Mouse (Mus musculus) gastrocnemius, adult 2 months (tissue): ENCODE measurements around the gene Gfod1. TPM values are rescaled to one million over a fixed set of nuclear protein-coding genes. Genes with fewer than 3 reads are reported as not detected.

Experiments used
- DNase-seq: peaks from one replicate; pipeline ENCODE4 v3.0.0; 2022
- H3K27ac ChIP-seq: fragments of 200-600 bp; 2 replicates; pipeline ENCODE4 v1.8.1; 2022; ENCODE audit warnings: mild to moderate bottlenecking
- H3K4me3 ChIP-seq: fragments of 200-600 bp; 2 replicates; pipeline ENCODE4 v1.8.1; 2022; ENCODE audit warnings: mild to moderate bottlenecking, moderate library complexity
- CTCF ChIP-seq: fragments of 200-600 bp; IDR thresholded peaks from 2 replicates; pipeline ENCODE4 v1.8.1; 2022; ENCODE audit warnings: antibody characterized with exemption, mild to moderate bottlenecking, moderate library complexity
- intact Hi-C: fragments of 180-260 bp; cut with DNase I; formaldehyde crosslinking; loops from one replicate; pipeline ENCODE4 v1.15.1; 2025
- total RNA-seq, 2 experiments: library from RNA; stranded (reverse); gene quantifications; 2 replicates each; pipeline ENCODE4 v1.2.3; 2021

Gene Gfod1
- total RNA-seq, 2 experiments from 2014 or later = 4.3 to 8.2 TPM

- H3K4me3 ChIP-seq = no peak overlapping the region
- 0 out of 2 replicates have a peak overlapping the region, but pooled peaks have one; percentile 59 for H3K27ac ChIP-seq
- intact Hi-C loops = no loop called here
- DNase-seq = no peak
- no peak for TF ChIP-seq CTCF
These were observed 68.9 kb downstream of the Gfod1 start for GRCm38 (mm10) chr13:43234869-43235585.

GRCm38 (mm10) chr13:43233331-43233730 lies 70.6 kb downstream of the Gfod1 start:
- no peak for TF ChIP-seq CTCF
- DNase-seq = no peak
- Histone ChIP-seq H3K4me3 (no peak overlapping the region), H3K27ac (peak overlapping the region; percentile 91)
- intact Hi-C loops = no loop called here

GRCm38 (mm10) chr13:43231965-43232860 lies 71.8 kb downstream of the Gfod1 start:
- no peak for TF ChIP-seq CTCF
- Histone ChIP-seq H3K4me3 (peak overlapping the region; percentile 35; the same call in 1 of the 2 replicates), H3K27ac (peak overlapping the region; percentile 91)
- peak; percentile 83 for DNase-seq
- intact Hi-C loops = loop anchor here (1.0 kb wide), 1 partner anchor 71 kb away; no protein-coding TSS in a partner anchor

GRCm38 (mm10) chr13:43230842-43231241 lies 73.1 kb downstream of the Gfod1 start:
- Histone ChIP-seq H3K4me3 (no peak overlapping the region), H3K27ac (peak overlapping the region; percentile 91)
- intact Hi-C loops = no loop called here
- TF ChIP-seq CTCF = no peak
- peak; percentile 12 for DNase-seq

GRCm38 (mm10) chr13:43230238-43230637 lies 73.7 kb downstream of the Gfod1 start:
- intact Hi-C loops = no loop called here
- peak; percentile 22 for DNase-seq
- peak overlapping the region; percentile 91 for H3K27ac ChIP-seq
- no peak for TF ChIP-seq CTCF
- H3K4me3 ChIP-seq = no peak overlapping the region

- no peak for DNase-seq
- no peak for TF ChIP-seq CTCF
- Histone ChIP-seq H3K27ac (peak overlapping the region; percentile 91), H3K4me3 (no peak overlapping the region)
- intact Hi-C loops = no loop called here
These were observed 74.2 kb downstream of the Gfod1 start for GRCm38 (mm10) chr13:43229767-43230166.

- no peak for DNase-seq
- TF ChIP-seq CTCF = no peak
- no peak overlapping the region for H3K27ac ChIP-seq
- no peak overlapping the region for H3K4me3 ChIP-seq
- intact Hi-C loops = no loop called here
These were observed 75.8 kb downstream of the Gfod1 start for GRCm38 (mm10) chr13:43228141-43228540.

- intact Hi-C loops = no loop called here
- H3K27ac ChIP-seq = no peak overlapping the region
- no peak for TF ChIP-seq CTCF
- DNase-seq = no peak
- H3K4me3 ChIP-seq = no peak overlapping the region
These were observed 77.9 kb downstream of the Gfod1 start for GRCm38 (mm10) chr13:43226041-43226440.

GRCm38 (mm10) chr13:43225161-43225560 lies 78.8 kb downstream of the Gfod1 start:
- H3K27ac ChIP-seq = no peak overlapping the region
- intact Hi-C loops = no loop called here
- peak; percentile 38; the same call in 1 of the 2 replicates for TF ChIP-seq CTCF

GRCm38 (mm10) chr13:43222084-43222483 lies 81.9 kb downstream of the Gfod1 start:
- no peak for DNase-seq
- H3K27ac ChIP-seq = no peak overlapping the region
- no peak overlapping the region for H3K4me3 ChIP-seq
- TF ChIP-seq CTCF = no peak
- intact Hi-C loops = no loop called here

More at GRCm38 (mm10) chr13:43225161-43225560, 78.8 kb downstream of the Gfod1 start:
- H3K4me3 ChIP-seq = no peak overlapping the region
- no peak for DNase-seq

- Histone ChIP-seq H3K4me3 (no peak overlapping the region), H3K27ac (no peak overlapping the region)
- no peak for DNase-seq
- no peak for TF ChIP-seq CTCF
- intact Hi-C loops = no loop called here
These were observed 82.7 kb downstream of the Gfod1 start for GRCm38 (mm10) chr13:43221290-43221689.

- intact Hi-C loops = no loop called here
- Histone ChIP-seq H3K27ac (no peak overlapping the region), H3K4me3 (no peak overlapping the region)
- DNase-seq = no peak
- TF ChIP-seq CTCF = no peak
These were observed 83.3 kb downstream of the Gfod1 start for GRCm38 (mm10) chr13:43220635-43221034.

GRCm38 (mm10) chr13:43218764-43219163 lies 85.2 kb downstream of the Gfod1 start:
- intact Hi-C loops = no loop called here
- no peak overlapping the region for H3K4me3 ChIP-seq
- 0 out of 2 replicates have a peak overlapping the region, but pooled peaks have one; percentile 17 for H3K27ac ChIP-seq
- TF ChIP-seq CTCF = no peak
- no peak for DNase-seq
